Mouse (Mus musculus) forebrain, embryonic 14.5 days (tissue): Measurements from ENCODE around the gene Pip4k2c. TPM values are rescaled to one million over a fixed set of nuclear protein-coding genes. Genes with fewer than 3 reads are reported as not detected.

ENCODE experiments used
- ATAC-seq: fragments of 200-750 bp; cut with Nextera tagmentation; 2 replicates; pipeline ENCODE4 v1.8.0; 2017; ENCODE audit warnings: mild to moderate bottlenecking, moderate library complexity
- DNase-seq: peaks from one replicate; pipeline ENCODE4 v3.0.0-alpha.2; 2015; ENCODE audit warnings: low spot score
- H3K27ac ChIP-seq: fragments of 300-500 bp; sonication (generic); 2 replicates; pipeline ENCODE4 v1.5.1; 2014; ENCODE audit warnings: low read depth, mild to moderate bottlenecking, control low read depth, low read length, moderate library complexity
- H3K27me3 ChIP-seq: fragments of 300-500 bp; sonication (generic); replicated peaks from 2 replicates; pipeline ENCODE4 v1.6.1; 2014; ENCODE audit warnings: low read length, control low read depth, mixed read lengths; ENCODE audit not compliant: control insufficient read depth, insufficient read depth
- H3K36me3 ChIP-seq: fragments of 300-500 bp; sonication (generic); 2 replicates; pipeline ENCODE4 v1.6.1; 2014; ENCODE audit warnings: low read length, control low read depth; ENCODE audit not compliant: control insufficient read depth, insufficient read depth
- H3K4me1 ChIP-seq: fragments of 300-500 bp; sonication (generic); 2 replicates; pipeline ENCODE4 v1.6.1; 2014; ENCODE audit warnings: antibody characterized with exemption, low read length, control low read depth; ENCODE audit not compliant: control insufficient read depth, insufficient read depth
- H3K4me2 ChIP-seq: fragments of 300-500 bp; sonication (generic); 2 replicates; pipeline ENCODE4 v1.6.1; 2014; ENCODE audit warnings: mild to moderate bottlenecking, control low read depth, low read length
- H3K4me3 ChIP-seq: fragments of 300-500 bp; sonication (generic); 2 replicates; pipeline ENCODE4 v1.5.1; 2014; ENCODE audit warnings: low read depth, low read length, control low read depth
- H3K9ac ChIP-seq: fragments of 300-500 bp; sonication (generic); 2 replicates; pipeline ENCODE4 v1.6.1; 2014; ENCODE audit warnings: mild to moderate bottlenecking, low read length, control low read depth, moderate library complexity
- H3K9me3 ChIP-seq: fragments of 300-500 bp; sonication (generic); replicated peaks from 2 replicates; pipeline ENCODE4 v1.6.1; 2016; ENCODE audit warnings: low read length, control low read depth, mixed read lengths; ENCODE audit not compliant: control insufficient read depth
- WGBS: fragments of 180-500 bp; shearing (Covaris S2); extraction: QIAGEN DNeasy Blood & Tissue Kit; methylation state at CpG from one replicate; pipeline ENCODE4 v1.1.7; 2014; 5-methylcytosine and 5-hydroxymethylcytosine counted together
- polyA plus RNA-seq: library from polyadenylated mRNA; unstranded; fragments of >200 nt; fragmentation: Nextera tagmentation; extraction: Ambion mirVana; gene quantifications from 2 replicates; pipeline ENCODE4 v1.2.1, GENCODE M21; 2014

Gene Pip4k2c
- polyA plus RNA-seq, 1 experiment from 2014 or later: 15.3 TPM

- peaks cover 66% of the 10 kb centered on the region for H3K36me3 ChIP-seq
- H3K4me1 ChIP-seq: peaks cover 6% of the 10 kb centered on the region; the same call in 1 of the 2 replicates
- DNase-seq: no peak
- H3K9me3 ChIP-seq: no peaks in the 10 kb centered on the region
- no peaks in the 10 kb centered on the region for H3K27me3 ChIP-seq
- 83% methylated on average over 8 of the region's 8 CpGs for WGBS
- no peak overlapping the region for H3K27ac ChIP-seq
- H3K9ac ChIP-seq: no peak overlapping the region
- no peak overlapping the region for H3K4me2 ChIP-seq
- ATAC-seq: no peak
- H3K4me3 ChIP-seq: no peak overlapping the region
Observed at GRCm38 (mm10) chr10:127200279-127200678, 11.1 kb downstream of the Pip4k2c start.

GRCm38 (mm10) chr10:127199474-127199873 lies 11.9 kb downstream of the Pip4k2c start:
- ATAC-seq: no peak

GRCm38 (mm10) chr10:127199068-127199467 lies 12.3 kb downstream of the Pip4k2c start:
- no peak overlapping the region for H3K4me2 ChIP-seq
- 66% methylated on average over 4 of the region's 5 CpGs for WGBS
- ATAC-seq (no peak), DNase-seq (no peak)
- H3K27me3 ChIP-seq: no peaks in the 10 kb centered on the region
- H3K4me3 ChIP-seq: no peak overlapping the region
- H3K4me1 ChIP-seq: peaks cover 13% of the 10 kb centered on the region
- peaks cover 56% of the 10 kb centered on the region for H3K36me3 ChIP-seq
- no peak overlapping the region for H3K9ac ChIP-seq
- no peak overlapping the region for H3K27ac ChIP-seq
- no peaks in the 10 kb centered on the region for H3K9me3 ChIP-seq

More at GRCm38 (mm10) chr10:127199474-127199873, 11.9 kb downstream of the Pip4k2c start:
- peaks cover 58% of the 10 kb centered on the region for H3K36me3 ChIP-seq
- no peak overlapping the region for H3K27ac ChIP-seq
- no peaks in the 10 kb centered on the region for H3K27me3 ChIP-seq
- no peaks in the 10 kb centered on the region for H3K9me3 ChIP-seq
- 87% methylated on average over 11 of the region's 11 CpGs for WGBS
- DNase-seq: no peak
- peaks cover 12% of the 10 kb centered on the region for H3K4me1 ChIP-seq
- no peak overlapping the region for H3K4me3 ChIP-seq
- no peak overlapping the region for H3K9ac ChIP-seq
- H3K4me2 ChIP-seq: no peak overlapping the region

GRCm38 (mm10) chr10:127198492-127198891 lies 12.9 kb downstream of the Pip4k2c start:
- Histone ChIP-seq H3K36me3 (peaks cover 50% of the 10 kb centered on the region), H3K4me1 (peaks cover 13% of the 10 kb centered on the region), H3K4me2 (no peak overlapping the region), H3K9ac (no peak overlapping the region), H3K27me3 (no peaks in the 10 kb centered on the region), H3K9me3 (no peaks in the 10 kb centered on the region), H3K4me3 (no peak overlapping the region), H3K27ac (no peak overlapping the region)
- 68% methylated on average over 2 of the region's 2 CpGs for WGBS
- ATAC-seq (no peak), DNase-seq (no peak)

- Histone ChIP-seq H3K4me1 (peaks cover 13% of the 10 kb centered on the region), H3K4me2 (no peak overlapping the region), H3K36me3 (peaks cover 50% of the 10 kb centered on the region), H3K9ac (no peak overlapping the region), H3K4me3 (no peak overlapping the region), H3K27me3 (no peaks in the 10 kb centered on the region), H3K27ac (peak overlapping the region; percentile 21; the same call in 1 of the 2 replicates), H3K9me3 (no peaks in the 10 kb centered on the region)
- DNase-seq: no peak
- 89% methylated on average over 11 of the region's 11 CpGs for WGBS
- no peak for ATAC-seq
Observed at GRCm38 (mm10) chr10:127197505-127198110, 13.8 kb downstream of the Pip4k2c start.

- DNase-seq (no peak), ATAC-seq (no peak)
- Histone ChIP-seq H3K27me3 (no peaks in the 10 kb centered on the region), H3K4me1 (peaks cover 13% of the 10 kb centered on the region), H3K36me3 (peaks cover 50% of the 10 kb centered on the region), H3K27ac (peak overlapping the region; percentile 21; the same call in 1 of the 2 replicates), H3K4me3 (no peak overlapping the region), H3K9ac (no peak overlapping the region), H3K9me3 (no peaks in the 10 kb centered on the region), H3K4me2 (no peak overlapping the region)
- WGBS: 87% methylated on average over 8 of the region's 8 CpGs
Observed at GRCm38 (mm10) chr10:127197104-127197503, 14.3 kb downstream of the Pip4k2c start.

- Histone ChIP-seq H3K36me3 (peaks cover 47% of the 10 kb centered on the region), H3K27ac (peak overlapping the region; percentile 88; the same call in 1 of the 2 replicates), H3K4me1 (peaks cover 13% of the 10 kb centered on the region), H3K4me2 (peak overlapping the region; percentile 77), H3K4me3 (peak overlapping the region; percentile 95), H3K9me3 (no peaks in the 10 kb centered on the region), H3K27me3 (no peaks in the 10 kb centered on the region), H3K9ac (peak overlapping the region; percentile 98)
- ATAC-seq (peak; percentile 46), DNase-seq (peak; percentile 67)
- WGBS: 3% methylated on average over 5 of the region's 5 CpGs
Observed at GRCm38 (mm10) chr10:127196392-127196791, 15.0 kb downstream of the Pip4k2c start.

GRCm38 (mm10) chr10:127195328-127196129 lies 15.9 kb downstream of the Pip4k2c start, which contains the start of gene Dtx3:
TSS of gene Dtx3 (minus strand) at chr10:127195728.
- DNase-seq: peak; percentile 67
- Histone ChIP-seq H3K4me3 (peak within 1 kb of the TSS; percentile 95), H3K27ac (peak within 1 kb of the TSS; percentile 88), H3K27me3 (no peaks in the 10 kb centered on the region), H3K36me3 (peaks cover 47% of the 10 kb centered on the region), H3K9ac (peak within 1 kb of the TSS; percentile 98), H3K4me2 (peak within 1 kb of the TSS; percentile 77), H3K4me1 (peaks cover 13% of the 10 kb centered on the region), H3K9me3 (no peaks in the 10 kb centered on the region)
- WGBS: 0% methylated on average over 34 of the region's 47 CpGs
- peak; percentile 76 for ATAC-seq
